Mouse (Mus musculus) right cerebral cortex, postnatal 14 days (tissue): ENCODE data around the gene Abcg2.
"Not testable (repeated sequence)": the region's sequence is repeated elsewhere in the genome, so short reads cannot be mapped to it uniquely, and the experiment has no call there.

Experiments used
- DNase-seq: peaks from one replicate; pipeline ENCODE4 v3.0.0; 2022

Gene Abcg2

GRCm38 (mm10) chr6:58584223-58584622, at the start of gene Abcg2:
Gene Abcg2 (plus strand): TSS chr6:58584523.
- DNase-seq, result not testable (repeated sequence)

- not testable (repeated sequence) for DNase-seq
Measured at GRCm38 (mm10) chr6:58540263-58540662, 44.1 kb upstream of the Abcg2 start.

GRCm38 (mm10) chr6:58542852-58543251, 41.5 kb upstream of the Abcg2 start:
- DNase-seq, result peak; percentile 67

GRCm38 (mm10) chr6:58544971-58545370, 39.4 kb upstream of the Abcg2 start:
- not testable (repeated sequence) for DNase-seq

- not testable (repeated sequence) for DNase-seq
Measured at GRCm38 (mm10) chr6:58546050-58546449, 38.3 kb upstream of the Abcg2 start.

- DNase-seq, result peak; percentile 80
Measured at GRCm38 (mm10) chr6:58546816-58547215, 37.5 kb upstream of the Abcg2 start.

- not testable (repeated sequence) for DNase-seq
Measured at GRCm38 (mm10) chr6:58553812-58554211, 30.5 kb upstream of the Abcg2 start.

GRCm38 (mm10) chr6:58593987-58594844, 9.9 kb downstream of the Abcg2 start:
- DNase-seq, result not testable (repeated sequence)

GRCm38 (mm10) chr6:58595639-58596293, 11.4 kb downstream of the Abcg2 start:
- DNase-seq, result not testable (repeated sequence)

- DNase-seq, result peak; percentile 9
Measured at GRCm38 (mm10) chr6:58596294-58596653, 12.0 kb downstream of the Abcg2 start.

GRCm38 (mm10) chr6:58602119-58602518, 17.8 kb downstream of the Abcg2 start:
- DNase-seq, result not testable (repeated sequence)

GRCm38 (mm10) chr6:58602991-58603390, 18.7 kb downstream of the Abcg2 start:
- DNase-seq, result not testable (repeated sequence)

GRCm38 (mm10) chr6:58603485-58604090, 19.3 kb downstream of the Abcg2 start:
- DNase-seq, result not testable (repeated sequence)

- no peak for DNase-seq
Measured at GRCm38 (mm10) chr6:58606642-58607041, 22.3 kb downstream of the Abcg2 start.

GRCm38 (mm10) chr6:58608422-58608821, 24.1 kb downstream of the Abcg2 start:
- no peak for DNase-seq

- no peak for DNase-seq
Measured at GRCm38 (mm10) chr6:58609919-58610759, 25.8 kb downstream of the Abcg2 start.

- no peak for DNase-seq
Measured at GRCm38 (mm10) chr6:58610760-58611654, 26.7 kb downstream of the Abcg2 start.

GRCm38 (mm10) chr6:58624126-58624525, 39.8 kb downstream of the Abcg2 start:
- DNase-seq, result no peak

GRCm38 (mm10) chr6:58629238-58629637, 44.9 kb downstream of the Abcg2 start:
- no peak for DNase-seq

GRCm38 (mm10) chr6:58632419-58632818, 48.1 kb downstream of the Abcg2 start:
- no peak for DNase-seq

- no peak for DNase-seq
Measured at GRCm38 (mm10) chr6:58633731-58634130, 49.4 kb downstream of the Abcg2 start.

GRCm38 (mm10) chr6:58638566-58638965, 54.2 kb downstream of the Abcg2 start:
- DNase-seq, result no peak
